Mouse (Mus musculus): Measurements from ENCODE around the gene Gap43. TPM values are rescaled to one million over a fixed set of nuclear protein-coding genes. Genes with fewer than 3 reads are reported as not detected.
"Not testable (repeated sequence)": the region's sequence is repeated elsewhere in the genome, so short reads cannot be mapped to it uniquely, and the experiment has no call there.

Gene Gap43
- polyA plus RNA-seq, 1 experiment from 2014 or later = 1,991 TPM

GRCm38 (mm10) chr16:42262935-42263542 lies 77.4 kb downstream of the Gap43 start:
- H3K36me3 ChIP-seq (ENCODE audit: control insufficient read depth, insufficient read depth, low read length) = no peaks in the 10 kb centered on the region
- H3K4me2 ChIP-seq (ENCODE audit: low read length) = no peak overlapping the region
- no peak overlapping the region; the same call in 1 of the 2 replicates for H3K27ac ChIP-seq (ENCODE audit: low read length)
- no peaks in the 10 kb centered on the region for H3K4me1 ChIP-seq (ENCODE audit: control insufficient read depth, insufficient read depth, low read length)
- H3K27me3 ChIP-seq (ENCODE audit: control insufficient read depth, insufficient read depth, low read depth, low read length) = no peaks in the 10 kb centered on the region
- H3K9ac ChIP-seq (ENCODE audit: low read depth, low read length) = no peak overlapping the region
- no peak for ATAC-seq
- H3K4me3 ChIP-seq (ENCODE audit: low read depth, low read length) = no peak overlapping the region
- 88% methylated on average over 5 of the region's 5 CpGs for WGBS
- no peaks in the 10 kb centered on the region for H3K9me3 ChIP-seq (replicated peaks; ENCODE audit: control insufficient read depth, low read length, poor library complexity, severe bottlenecking)

- WGBS = 65% methylated on average over 11 of the region's 11 CpGs
- Histone ChIP-seq H3K27ac (ENCODE audit: low read length) (peak overlapping the region; percentile 24; the same call in 1 of the 2 replicates), H3K4me2 (ENCODE audit: low read length) (no peak overlapping the region), H3K36me3 (ENCODE audit: control insufficient read depth, insufficient read depth, low read length) (no peaks in the 10 kb centered on the region), H3K9ac (ENCODE audit: low read depth, low read length) (no peak overlapping the region), H3K4me3 (ENCODE audit: low read depth, low read length) (no peak overlapping the region), H3K4me1 (ENCODE audit: control insufficient read depth, insufficient read depth, low read length) (no peaks in the 10 kb centered on the region), H3K9me3 (replicated peaks; ENCODE audit: control insufficient read depth, low read length, poor library complexity, severe bottlenecking) (no peaks in the 10 kb centered on the region), H3K27me3 (ENCODE audit: control insufficient read depth, insufficient read depth, low read depth, low read length) (no peaks in the 10 kb centered on the region)
- peak; percentile 85 for ATAC-seq
Observed at GRCm38 (mm10) chr16:42255693-42256092, 84.8 kb downstream of the Gap43 start.

- 87% methylated on average over 3 of the region's 3 CpGs for WGBS
- no peak overlapping the region for H3K4me2 ChIP-seq (ENCODE audit: low read length)
Observed at GRCm38 (mm10) chr16:42255222-42255621, 85.2 kb downstream of the Gap43 start.

GRCm38 (mm10) chr16:42252252-42252651 lies 88.2 kb downstream of the Gap43 start:
- WGBS = 82% methylated on average over 5 of the region's 5 CpGs
- H3K9me3 ChIP-seq (replicated peaks; ENCODE audit: control insufficient read depth, low read length, poor library complexity, severe bottlenecking) = no peaks in the 10 kb centered on the region
- no peak overlapping the region for H3K9ac ChIP-seq (ENCODE audit: low read depth, low read length)
- H3K27me3 ChIP-seq (ENCODE audit: control insufficient read depth, insufficient read depth, low read depth, low read length) = no peaks in the 10 kb centered on the region
- H3K4me2 ChIP-seq (ENCODE audit: low read length) = no peak overlapping the region
- H3K4me1 ChIP-seq (ENCODE audit: control insufficient read depth, insufficient read depth, low read length) = no peaks in the 10 kb centered on the region
- no peak overlapping the region for H3K27ac ChIP-seq (ENCODE audit: low read length)
- no peak overlapping the region for H3K4me3 ChIP-seq (ENCODE audit: low read depth, low read length)
- ATAC-seq = no peak
- peaks cover 2% of the 10 kb centered on the region; the same call in 1 of the 2 replicates for H3K36me3 ChIP-seq (ENCODE audit: control insufficient read depth, insufficient read depth, low read length)

More at GRCm38 (mm10) chr16:42255222-42255621, 85.2 kb downstream of the Gap43 start:
- 0 out of 2 replicates have a peak, but pooled peaks have one; percentile 51 for ATAC-seq
- no peak overlapping the region for H3K4me3 ChIP-seq (ENCODE audit: low read depth, low read length)
- H3K9ac ChIP-seq (ENCODE audit: low read depth, low read length) = no peak overlapping the region
- H3K36me3 ChIP-seq (ENCODE audit: control insufficient read depth, insufficient read depth, low read length) = no peaks in the 10 kb centered on the region
- H3K27ac ChIP-seq (ENCODE audit: low read length) = peak overlapping the region; percentile 24; the same call in 1 of the 2 replicates
- H3K4me1 ChIP-seq (ENCODE audit: control insufficient read depth, insufficient read depth, low read length) = no peaks in the 10 kb centered on the region
- no peaks in the 10 kb centered on the region for H3K27me3 ChIP-seq (ENCODE audit: control insufficient read depth, insufficient read depth, low read depth, low read length)
- no peaks in the 10 kb centered on the region for H3K9me3 ChIP-seq (replicated peaks; ENCODE audit: control insufficient read depth, low read length, poor library complexity, severe bottlenecking)

- ATAC-seq; H3K4me2 ChIP-seq (ENCODE audit: low read length): not testable (repeated sequence)
Observed at GRCm38 (mm10) chr16:42244121-42244520, 96.3 kb downstream of the Gap43 start.

GRCm38 (mm10) chr16:42231306-42231705 lies 109.1 kb downstream of the Gap43 start:
- no peak for ATAC-seq
- H3K27ac ChIP-seq (ENCODE audit: low read length) = no peak overlapping the region
- no peaks in the 10 kb centered on the region for H3K9me3 ChIP-seq (replicated peaks; ENCODE audit: control insufficient read depth, low read length, poor library complexity, severe bottlenecking)
- no peaks in the 10 kb centered on the region for H3K4me1 ChIP-seq (ENCODE audit: control insufficient read depth, insufficient read depth, low read length)
- no peak overlapping the region for H3K4me3 ChIP-seq (ENCODE audit: low read depth, low read length)
- H3K4me2 ChIP-seq (ENCODE audit: low read length) = no peak overlapping the region
- no peaks in the 10 kb centered on the region for H3K27me3 ChIP-seq (ENCODE audit: control insufficient read depth, insufficient read depth, low read depth, low read length)
- no peak overlapping the region for H3K9ac ChIP-seq (ENCODE audit: low read depth, low read length)
- no peaks in the 10 kb centered on the region for H3K36me3 ChIP-seq (ENCODE audit: control insufficient read depth, insufficient read depth, low read length)
- 72% methylated on average over 4 of the region's 4 CpGs for WGBS

More at GRCm38 (mm10) chr16:42244121-42244520, 96.3 kb downstream of the Gap43 start:
- not testable (repeated sequence) for H3K4me3 ChIP-seq (ENCODE audit: low read depth, low read length); H3K27ac ChIP-seq (ENCODE audit: low read length); H3K4me1 ChIP-seq (ENCODE audit: control insufficient read depth, insufficient read depth, low read length); H3K9ac ChIP-seq (ENCODE audit: low read depth, low read length); H3K27me3 ChIP-seq (ENCODE audit: control insufficient read depth, insufficient read depth, low read depth, low read length); H3K9me3 ChIP-seq (replicated peaks; ENCODE audit: control insufficient read depth, low read length, poor library complexity, severe bottlenecking); H3K36me3 ChIP-seq (ENCODE audit: control insufficient read depth, insufficient read depth, low read length)
- WGBS = 70% methylated on average over 3 of the region's 3 CpGs

Small RNA genes within 50 kb of the gene (microRNA-seq; reads per million reads assigned to microRNA genes)
- 140 reads per million, percentile 57 among the genes with 10 or more reads in this experiment for gene Mir6540

Data from midbrain, embryonic 16.5 days (tissue).